Mouse (Mus musculus) midbrain, embryonic 15.5 days (tissue): Measurements from ENCODE around the gene Irx5. TPM values are rescaled to one million over a fixed set of nuclear protein-coding genes. Genes with fewer than 3 reads are reported as not detected.
A peak's percentile ranks its signal among the peaks of the same experiment; 100 is the strongest.

Source experiments
- ATAC-seq: fragments of 200-750 bp; cut with Nextera tagmentation; replicated peaks from 2 replicates; pipeline ENCODE4 v1.8.0; 2017; ENCODE audit warnings: moderate TSS enrichment
- H3K27ac ChIP-seq: fragments of 300-500 bp; sonication (generic); 2 replicates; pipeline ENCODE4 v1.5.1; 2015; ENCODE audit warnings: mild to moderate bottlenecking, inconsistent platforms
- H3K27me3 ChIP-seq: fragments of 300-500 bp; sonication (generic); replicated peaks from 2 replicates; pipeline ENCODE4 v1.6.1; 2015; ENCODE audit warnings: inconsistent platforms
- H3K36me3 ChIP-seq: fragments of 300-500 bp; sonication (generic); replicated peaks from 2 replicates; pipeline ENCODE4 v1.6.1; 2015; ENCODE audit warnings: inconsistent platforms
- H3K4me1 ChIP-seq: fragments of 300-500 bp; sonication (generic); 2 replicates; pipeline ENCODE4 v1.6.1; 2015; ENCODE audit warnings: inconsistent platforms
- H3K4me2 ChIP-seq: fragments of 300-500 bp; sonication (generic); 2 replicates; pipeline ENCODE4 v1.6.1; 2015; ENCODE audit warnings: inconsistent platforms, mild to moderate bottlenecking, moderate library complexity
- H3K4me3 ChIP-seq: fragments of 300-500 bp; sonication (generic); 2 replicates; pipeline ENCODE4 v1.5.1; 2015; ENCODE audit warnings: mild to moderate bottlenecking, inconsistent platforms
- H3K9ac ChIP-seq: fragments of 300-500 bp; sonication (generic); 2 replicates; pipeline ENCODE4 v1.6.1; 2015; ENCODE audit warnings: mild to moderate bottlenecking, inconsistent platforms
- H3K9me3 ChIP-seq: fragments of 300-500 bp; sonication (generic); 2 replicates; pipeline ENCODE4 v1.6.1; 2016; ENCODE audit warnings: inconsistent platforms
- WGBS: fragments of 180-500 bp; shearing (Covaris S2); methylation state at CpG from one replicate; pipeline ENCODE4 v1.1.7; 2015; ENCODE audit warnings: mixed read lengths; 5-methylcytosine and 5-hydroxymethylcytosine counted together
- polyA plus RNA-seq: library from polyadenylated mRNA; unstranded; fragments of >200 nt; fragmentation: Nextera tagmentation; extraction: Ambion mirVana; gene quantifications from 2 replicates; pipeline ENCODE4 v1.2.1, GENCODE M21; 2015

Gene Irx5
- polyA plus RNA-seq, 1 experiment from 2014 or later: 24.3 TPM

- Histone ChIP-seq H3K9me3 (no peaks in the 10 kb centered on the region), H3K36me3 (no peaks in the 10 kb centered on the region), H3K4me3 (peak overlapping the region; percentile 33), H3K4me2 (peak overlapping the region; percentile 47), H3K9ac (peak overlapping the region; percentile 40), H3K27ac (peak overlapping the region; percentile 69), H3K4me1 (peaks cover 43% of the 10 kb centered on the region), H3K27me3 (peaks cover 19% of the 10 kb centered on the region)
- ATAC-seq: no peak
- WGBS: 4% methylated on average over 45 of the region's 45 CpGs
These were observed 6.1 kb downstream of the Irx5 start for GRCm38 (mm10) chr8:92363217-92364147.

- Histone ChIP-seq H3K9me3 (no peaks in the 10 kb centered on the region), H3K36me3 (no peaks in the 10 kb centered on the region), H3K4me2 (peak overlapping the region; percentile 47), H3K27me3 (peaks cover 23% of the 10 kb centered on the region), H3K4me1 (peaks cover 43% of the 10 kb centered on the region), H3K4me3 (peak overlapping the region; percentile 33), H3K9ac (peak overlapping the region; percentile 40; the same call in 1 of the 2 replicates), H3K27ac (peak overlapping the region; percentile 69)
- ATAC-seq: no peak
- 5% methylated on average over 20 of the region's 20 CpGs for WGBS
These were observed 6.8 kb downstream of the Irx5 start for GRCm38 (mm10) chr8:92364148-92364775.

- Histone ChIP-seq H3K27ac (peak overlapping the region; percentile 69), H3K4me1 (peaks cover 43% of the 10 kb centered on the region), H3K9ac (0 out of 2 replicates have a peak overlapping the region, but pooled peaks have one; percentile 2), H3K9me3 (no peaks in the 10 kb centered on the region), H3K4me3 (peak overlapping the region; percentile 33), H3K36me3 (no peaks in the 10 kb centered on the region), H3K27me3 (peaks cover 23% of the 10 kb centered on the region), H3K4me2 (peak overlapping the region; percentile 47)
- 19% methylated on average over 20 of the region's 20 CpGs for WGBS
- ATAC-seq: no peak
These were observed 7.4 kb downstream of the Irx5 start for GRCm38 (mm10) chr8:92364776-92365240.

GRCm38 (mm10) chr8:92365241-92365943, 8.0 kb downstream of the Irx5 start:
- peaks cover 41% of the 10 kb centered on the region for H3K4me1 ChIP-seq
- peak overlapping the region; percentile 17; the same call in 1 of the 2 replicates for H3K9ac ChIP-seq
- H3K27me3 ChIP-seq: peaks cover 28% of the 10 kb centered on the region
- no peak for ATAC-seq
- H3K27ac ChIP-seq: peak overlapping the region; percentile 69
- peak overlapping the region; percentile 33 for H3K4me3 ChIP-seq
- no peaks in the 10 kb centered on the region for H3K9me3 ChIP-seq
- WGBS: 5% methylated on average over 36 of the region's 36 CpGs
- no peaks in the 10 kb centered on the region for H3K36me3 ChIP-seq
- peak overlapping the region; percentile 47 for H3K4me2 ChIP-seq

- Histone ChIP-seq H3K4me1 (peaks cover 40% of the 10 kb centered on the region), H3K9ac (peak overlapping the region; percentile 17; the same call in 1 of the 2 replicates), H3K36me3 (no peaks in the 10 kb centered on the region), H3K4me3 (peak overlapping the region; percentile 33), H3K9me3 (no peaks in the 10 kb centered on the region), H3K4me2 (peak overlapping the region; percentile 47), H3K27ac (peak overlapping the region; percentile 69), H3K27me3 (peaks cover 28% of the 10 kb centered on the region)
- ATAC-seq: no peak
- 15% methylated on average over 26 of the region's 26 CpGs for WGBS
These were observed 8.7 kb downstream of the Irx5 start for GRCm38 (mm10) chr8:92365944-92366735.

GRCm38 (mm10) chr8:92366736-92367267, 9.4 kb downstream of the Irx5 start:
- WGBS: 10% methylated on average over 20 of the region's 20 CpGs
- H3K4me1 ChIP-seq: peaks cover 36% of the 10 kb centered on the region
- 0 out of 2 replicates have a peak overlapping the region, but pooled peaks have one; percentile 69 for H3K27ac ChIP-seq
- ATAC-seq: peak; percentile 22
- no peak overlapping the region for H3K9ac ChIP-seq
- H3K36me3 ChIP-seq: no peaks in the 10 kb centered on the region
- peak overlapping the region; percentile 16; the same call in 1 of the 2 replicates for H3K4me3 ChIP-seq
- peak overlapping the region; percentile 47 for H3K4me2 ChIP-seq
- H3K9me3 ChIP-seq: no peaks in the 10 kb centered on the region
- peaks cover 28% of the 10 kb centered on the region for H3K27me3 ChIP-seq

GRCm38 (mm10) chr8:92379524-92379923, 22.1 kb downstream of the Irx5 start:
- 48% methylated on average over 6 of the region's 6 CpGs for WGBS
- ATAC-seq: no peak

GRCm38 (mm10) chr8:92380571-92380970, 23.1 kb downstream of the Irx5 start:
- H3K36me3 ChIP-seq: no peaks in the 10 kb centered on the region
- 64% methylated on average over 2 of the region's 2 CpGs for WGBS
- no peak for ATAC-seq
- H3K4me2 ChIP-seq: no peak overlapping the region
- no peak overlapping the region for H3K4me3 ChIP-seq
- H3K9me3 ChIP-seq: no peaks in the 10 kb centered on the region
- no peak overlapping the region for H3K9ac ChIP-seq
- 0 out of 2 replicates have a peak, but pooled peaks cover 4% of the 10 kb centered on the region for H3K27me3 ChIP-seq
- H3K4me1 ChIP-seq: no peaks in the 10 kb centered on the region; the same call in 1 of the 2 replicates
- no peak overlapping the region for H3K27ac ChIP-seq

More at GRCm38 (mm10) chr8:92379524-92379923, 22.1 kb downstream of the Irx5 start:
- H3K4me1 ChIP-seq: no peaks in the 10 kb centered on the region; the same call in 1 of the 2 replicates
- H3K9ac ChIP-seq: no peak overlapping the region
- no peak overlapping the region for H3K4me2 ChIP-seq
- no peak overlapping the region for H3K4me3 ChIP-seq
- H3K36me3 ChIP-seq: no peaks in the 10 kb centered on the region
- no peak overlapping the region for H3K27ac ChIP-seq
- 0 out of 2 replicates have a peak, but pooled peaks cover 4% of the 10 kb centered on the region for H3K27me3 ChIP-seq
- no peaks in the 10 kb centered on the region for H3K9me3 ChIP-seq

- H3K4me2 ChIP-seq: no peak overlapping the region
- 82% methylated on average over 4 of the region's 4 CpGs for WGBS
- H3K27me3 ChIP-seq: no peaks in the 10 kb centered on the region
- H3K4me1 ChIP-seq: no peaks in the 10 kb centered on the region; the same call in 1 of the 2 replicates
- no peaks in the 10 kb centered on the region for H3K9me3 ChIP-seq
- no peak for ATAC-seq
- no peaks in the 10 kb centered on the region for H3K36me3 ChIP-seq
- no peak overlapping the region for H3K27ac ChIP-seq
- no peak overlapping the region for H3K4me3 ChIP-seq
- no peak overlapping the region for H3K9ac ChIP-seq
These were observed 30.5 kb downstream of the Irx5 start for GRCm38 (mm10) chr8:92387893-92388292.

- H3K4me1 ChIP-seq: 0 out of 2 replicates have a peak, but pooled peaks cover 7% of the 10 kb centered on the region
- H3K27me3 ChIP-seq: no peaks in the 10 kb centered on the region
- 74% methylated on average over 2 of the region's 2 CpGs for WGBS
- no peak for ATAC-seq
- H3K36me3 ChIP-seq: no peaks in the 10 kb centered on the region
- H3K4me3 ChIP-seq: no peak overlapping the region
- H3K9me3 ChIP-seq: no peaks in the 10 kb centered on the region
- H3K4me2 ChIP-seq: no peak overlapping the region
- H3K27ac ChIP-seq: no peak overlapping the region
- no peak overlapping the region for H3K9ac ChIP-seq
These were observed 46.8 kb downstream of the Irx5 start for GRCm38 (mm10) chr8:92404218-92404617.

GRCm38 (mm10) chr8:92408092-92408491, 50.7 kb downstream of the Irx5 start:
- no peak for ATAC-seq
- H3K4me2 ChIP-seq: no peak overlapping the region
- 50% methylated on average over 7 of the region's 7 CpGs for WGBS
- no peak overlapping the region for H3K27ac ChIP-seq
- no peaks in the 10 kb centered on the region for H3K36me3 ChIP-seq
- no peak overlapping the region for H3K9ac ChIP-seq
- H3K9me3 ChIP-seq: no peaks in the 10 kb centered on the region
- H3K4me3 ChIP-seq: no peak overlapping the region
- H3K4me1 ChIP-seq: 0 out of 2 replicates have a peak, but pooled peaks cover 7% of the 10 kb centered on the region
- H3K27me3 ChIP-seq: no peaks in the 10 kb centered on the region
